ENCODE assay signal across 27 mouse cellular contexts in the genomic region with DNA sequence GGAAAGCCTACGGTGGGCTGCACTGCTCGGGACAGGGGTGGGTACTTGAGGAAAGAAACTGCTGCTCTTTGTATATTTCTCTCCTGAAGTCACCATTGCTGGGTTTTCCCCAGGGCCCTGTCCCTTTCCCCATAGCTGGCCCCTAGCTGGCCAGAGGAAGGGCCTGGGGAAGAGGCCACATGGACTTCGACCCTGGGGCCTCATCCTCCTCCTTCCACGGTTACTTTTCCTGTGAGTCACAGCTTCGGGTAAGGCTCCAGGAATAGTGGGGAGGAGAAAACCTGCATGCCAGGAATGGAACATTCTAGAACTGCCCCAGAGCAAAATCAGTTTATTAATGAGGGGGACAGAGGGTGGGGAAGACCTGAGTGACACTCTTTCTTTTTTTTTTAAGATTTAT. TPM values are rescaled to one million over a fixed set of nuclear protein-coding genes. Genes with fewer than 3 reads are reported as not detected.
DNase-seq lines count a peak whose midpoint lies in the region; ATAC-seq and TF ChIP-seq lines count a peak whose summit lies in the region.
"Had no signal": no experiment of that assay in that cellular context is flagged by ENCODE, and none has a peak within 500 bp of the region (broad histone marks: within the 10 kb centered on the region; RNA-seq: fewer than 3 reads in every experiment).

No protein-coding gene starts in this region.

- no peak overlapping the region for H3K27ac ChIP-seq in liver, postnatal 0 days (ENCODE audit: low read depth)
- peak overlapping the region; percentile 83 for H3K27ac ChIP-seq in intestine, postnatal 0 days (ENCODE audit: low read depth, low read length)
- H3K27ac ChIP-seq: embryonic facial prominence, embryonic 12.5 days; forebrain, embryonic 10.5 days; hindbrain, embryonic 10.5 days; hindbrain, postnatal 0 days; liver, embryonic 15.5 days; lung, embryonic 15.5 days; midbrain, embryonic 12.5 days; neural tube, embryonic 12.5 days had no signal

- H3K4me2 ChIP-seq in liver, postnatal 0 days (ENCODE audit: low read depth, low read length), result no peak overlapping the region
- H3K4me2 ChIP-seq in intestine, postnatal 0 days (replicated peaks; ENCODE audit: low read depth), result peak overlapping the region; percentile 48
- H3K4me2 ChIP-seq: embryonic facial prominence, embryonic 12.5 days; liver, embryonic 15.5 days; lung, embryonic 15.5 days; midbrain, embryonic 12.5 days; neural tube, embryonic 12.5 days had no signal

- H3K4me3 ChIP-seq in liver, postnatal 0 days (ENCODE audit: low read depth, low read length), result no peak overlapping the region
- no peak overlapping the region for H3K4me3 ChIP-seq in intestine, postnatal 0 days (ENCODE audit: low read depth, low read length)
- H3K4me3 ChIP-seq: embryonic facial prominence, embryonic 12.5 days; forebrain, embryonic 10.5 days; hindbrain, embryonic 10.5 days; liver, embryonic 15.5 days; lung, embryonic 15.5 days; midbrain, embryonic 12.5 days; myocyte; neural tube, embryonic 12.5 days had no signal

- no peak for TF ChIP-seq EP300 in liver, postnatal 0 days (IDR thresholded peaks at IDR 0.05; ENCODE audit: low read depth)

- H3K4me1 ChIP-seq in liver, postnatal 0 days (ENCODE audit: insufficient read depth), result no peaks in the 10 kb centered on the region
- no peaks in the 10 kb centered on the region for H3K4me1 ChIP-seq in intestine, postnatal 0 days (replicated peaks; ENCODE audit: control insufficient read depth, insufficient read depth, low read length)
- H3K4me1 ChIP-seq: embryonic facial prominence, embryonic 12.5 days; liver, embryonic 15.5 days; lung, embryonic 15.5 days; midbrain, embryonic 12.5 days; neural tube, embryonic 12.5 days had no signal

- no peak for DNase-seq in liver, postnatal 0 days
- no peak for DNase-seq in liver
- peak; percentile 47 for DNase-seq in kidney, postnatal 10 days
- peak; percentile 47 for DNase-seq in yolk sac, embryonic 10.5 days (ENCODE audit: low spot score)
- no peak for DNase-seq in spleen, postnatal 36 days (ENCODE audit: low spot score in 2 of 2)
- DNase-seq: adrenal gland, postnatal 10 days; cerebellum, adult 11 months; cerebellum, adult 9-10 months; cerebellum, postnatal 36 days; gastrocnemius, postnatal 10 days; heart, postnatal 14 days; thymus, postnatal 4 days had no signal

- 72% methylated on average over 5 of the region's 5 CpGs for WGBS in liver, postnatal 0 days (ENCODE audit: insufficient replicate concordance)
- WGBS in intestine, postnatal 0 days, result 48% methylated on average over 5 of the region's 5 CpGs

- H3K27me3 ChIP-seq in liver, postnatal 0 days (ENCODE audit: insufficient read depth, low read length), result no peaks in the 10 kb centered on the region
- H3K27me3 ChIP-seq in intestine, postnatal 0 days (replicated peaks; ENCODE audit: control insufficient read depth, insufficient read depth, low read length), result no peaks in the 10 kb centered on the region
- H3K27me3 ChIP-seq: CH12.LX; embryonic facial prominence, embryonic 12.5 days; liver, embryonic 15.5 days; lung, embryonic 15.5 days; midbrain, embryonic 12.5 days; neural tube, embryonic 12.5 days had no signal

- H3K36me3 ChIP-seq in liver, postnatal 0 days (replicated peaks; ENCODE audit: insufficient read depth, low read length), result peaks cover 62% of the 10 kb centered on the region
- peaks cover 72% of the 10 kb centered on the region for H3K36me3 ChIP-seq in intestine, postnatal 0 days (ENCODE audit: control insufficient read depth, insufficient read depth)

- no peak for ATAC-seq in liver, postnatal 0 days
- peak; percentile 82 for ATAC-seq in intestine, postnatal 0 days
- no peak for ATAC-seq in granulocyte monocyte progenitor cell, adult 5-6 weeks (replicated peaks; ENCODE audit: poor library complexity, severe bottlenecking)
- no peak for ATAC-seq in megakaryocyte progenitor cell, adult 5-6 weeks (replicated peaks; ENCODE audit: poor library complexity)
- ATAC-seq: activated CD4-positive, CD25-positive, alpha-beta regulatory T cell, adult 4 months; hindbrain, postnatal 0 days had no signal

- H3K9me3 ChIP-seq in liver, postnatal 0 days (ENCODE audit: low read length), result no peaks in the 10 kb centered on the region
- H3K9me3 ChIP-seq in intestine, postnatal 0 days (ENCODE audit: control insufficient read depth), result no peaks in the 10 kb centered on the region
- H3K9me3 ChIP-seq: embryonic facial prominence, embryonic 12.5 days; forebrain, embryonic 10.5 days; hindbrain, embryonic 10.5 days; liver, embryonic 15.5 days; lung, embryonic 15.5 days; midbrain, embryonic 12.5 days; neural tube, embryonic 12.5 days had no signal

- no peak overlapping the region for H3K9ac ChIP-seq in liver, postnatal 0 days (replicated peaks)
- H3K9ac ChIP-seq in intestine, postnatal 0 days (ENCODE audit: low read depth, low read length), result peak overlapping the region; percentile 34; the same call in 1 of the 2 replicates
- H3K9ac ChIP-seq: embryonic facial prominence, embryonic 12.5 days; liver, embryonic 15.5 days; lung, embryonic 15.5 days; midbrain, embryonic 12.5 days; neural tube, embryonic 12.5 days had no signal

- TF ChIP-seq CTCF in liver, postnatal 0 days (IDR thresholded peaks at IDR 0.05; ENCODE audit: low read depth), result 0 out of 2 replicates have a peak, but pooled peaks have one; percentile 1
- no peak for TF ChIP-seq CTCF in intestine, postnatal 0 days (IDR thresholded peaks at IDR 0.05; ENCODE audit: low read depth)

RNA-seq across cellular contexts. Expression of gene Tpcn1, which starts 38.3 kb away (rescaled TPM):
- polyA plus RNA-seq in liver, postnatal 0 days (2015; fragmentation: Nextera tagmentation; extraction: Ambion mirVana), result 16.3 and 18.6 TPM in 2 replicates
- 31.5 and 35.6 TPM in 2 replicates for polyA plus RNA-seq in intestine, postnatal 0 days (2015; fragmentation: Nextera tagmentation; extraction: Ambion mirVana)
- 28.8 and 41.5 TPM in 2 replicates for total RNA-seq in granulocyte monocyte progenitor cell, adult 5-6 weeks (2014; fragmentation: Nextera tagmentation)
- total RNA-seq in granulocyte monocyte progenitor cell, adult 5-6 weeks (2017), result 12.7 and 14.1 TPM in 2 replicates
- 37.0 and 38.8 TPM in 2 replicates for total RNA-seq in megakaryocyte progenitor cell, adult 5-6 weeks (2015)
- total RNA-seq in megakaryocyte progenitor cell, adult 5-6 weeks (2017), result 15.7 and 17.7 TPM in 2 replicates

RNA-seq across cellular contexts. Expression of gene Iqcd, which starts 38.7 kb away (rescaled TPM):
- 0.75 and 0.84 TPM in 2 replicates for polyA plus RNA-seq in liver, postnatal 0 days (2015; fragmentation: Nextera tagmentation; extraction: Ambion mirVana)
- polyA plus RNA-seq in intestine, postnatal 0 days (2015; fragmentation: Nextera tagmentation; extraction: Ambion mirVana), result 0.30 and 0.47 TPM in 2 replicates
- not detected in 2 replicates for total RNA-seq in granulocyte monocyte progenitor cell, adult 5-6 weeks (2014; fragmentation: Nextera tagmentation)
- not detected in 2 replicates for total RNA-seq in granulocyte monocyte progenitor cell, adult 5-6 weeks (2017)
- total RNA-seq in megakaryocyte progenitor cell, adult 5-6 weeks (2015), result not detected in 2 replicates
- 0.81 and 1.1 TPM in 2 replicates for total RNA-seq in megakaryocyte progenitor cell, adult 5-6 weeks (2017)
- total RNA-seq: ES-E14 had no signal

RNA-seq across cellular contexts. Expression of gene Slc8b1, which starts 39.2 kb away (rescaled TPM):
- 15.3 and 17.1 TPM in 2 replicates for polyA plus RNA-seq in liver, postnatal 0 days (2015; fragmentation: Nextera tagmentation; extraction: Ambion mirVana)
- 4.1 and 4.4 TPM in 2 replicates for polyA plus RNA-seq in intestine, postnatal 0 days (2015; fragmentation: Nextera tagmentation; extraction: Ambion mirVana)
- 24.9 and 38.3 TPM in 2 replicates for total RNA-seq in granulocyte monocyte progenitor cell, adult 5-6 weeks (2014; fragmentation: Nextera tagmentation)
- total RNA-seq in granulocyte monocyte progenitor cell, adult 5-6 weeks (2017), result 30.1 and 31.8 TPM in 2 replicates
- total RNA-seq in megakaryocyte progenitor cell, adult 5-6 weeks (2015), result 21.1 and 23.5 TPM in 2 replicates
- 31.8 and 32.5 TPM in 2 replicates for total RNA-seq in megakaryocyte progenitor cell, adult 5-6 weeks (2017)

RNA-seq across cellular contexts. Expression of gene Plbd2, which starts 46.7 kb away (rescaled TPM):
- polyA plus RNA-seq in liver, postnatal 0 days (2015; fragmentation: Nextera tagmentation; extraction: Ambion mirVana), result 53.6 and 54.1 TPM in 2 replicates
- 63.6 and 67.2 TPM in 2 replicates for polyA plus RNA-seq in intestine, postnatal 0 days (2015; fragmentation: Nextera tagmentation; extraction: Ambion mirVana)
- total RNA-seq in granulocyte monocyte progenitor cell, adult 5-6 weeks (2014; fragmentation: Nextera tagmentation), result 18.2 and 20.8 TPM in 2 replicates
- total RNA-seq in granulocyte monocyte progenitor cell, adult 5-6 weeks (2017), result 8.9 and 9.4 TPM in 2 replicates
- 8.3 and 9.8 TPM in 2 replicates for total RNA-seq in megakaryocyte progenitor cell, adult 5-6 weeks (2015)
- total RNA-seq in megakaryocyte progenitor cell, adult 5-6 weeks (2017), result 6.9 and 8.7 TPM in 2 replicates

Comparison
In these comparisons a context has a peak if more than half of its experiments do, and no peak if none do; other contexts are left out.
1. DNase-seq: peak in kidney, postnatal 10 days (single experiment) and yolk sac, embryonic 10.5 days (single experiment); none in liver, postnatal 0 days (single experiment), liver (single experiment) and spleen, postnatal 36 days (0 of 2).